Mouse (Mus musculus): Measurements from ENCODE around the gene Siglece.
A peak's percentile ranks its signal among the peaks of the same experiment; 100 is the strongest.

- TF ChIP-seq IRF4 (IDR thresholded peaks at IDR 0.05; ENCODE audit: low read depth, low read length): no peak
- TF ChIP-seq NELFE (IDR thresholded peaks at IDR 0.05; ENCODE audit: low read depth, low read length): no peak
- TF ChIP-seq CTCF (conservative IDR thresholded peaks at IDR 0.05 in 1 of 2, IDR thresholded peaks at IDR 0.05 in 1 of 2; ENCODE audit: low read depth in 2 of 2, low read length in 2 of 2): peak; percentile 45 to 64; a peak in 3 of 4 replicates
- TF ChIP-seq EP300 (IDR thresholded peaks at IDR 0.05; ENCODE audit: low read length): no peak
- no peak for TF ChIP-seq GABPA (IDR thresholded peaks at IDR 0.05; ENCODE audit: insufficient replicate concordance, low read depth, low read length)
- TF ChIP-seq TCF12 (IDR thresholded peaks at IDR 0.05; ENCODE audit: low read depth, low read length): no peak
- TF ChIP-seq MXI1 (IDR thresholded peaks at IDR 0.05; ENCODE audit: low read depth, low read length): no peak
- no peak for TF ChIP-seq MAZ (IDR thresholded peaks at IDR 0.05; ENCODE audit: low read depth, low read length)
- TF ChIP-seq RCOR1 (conservative IDR thresholded peaks at IDR 0.05; ENCODE audit: low read depth, low read length): no peak
Measured at GRCm38 (mm10) chr7:43678517-43678916, 18.6 kb upstream of the Siglece start.

All from CH12.LX (cell line).